Mouse (Mus musculus): Measurements from ENCODE around the gene Pak7.

DNA sequence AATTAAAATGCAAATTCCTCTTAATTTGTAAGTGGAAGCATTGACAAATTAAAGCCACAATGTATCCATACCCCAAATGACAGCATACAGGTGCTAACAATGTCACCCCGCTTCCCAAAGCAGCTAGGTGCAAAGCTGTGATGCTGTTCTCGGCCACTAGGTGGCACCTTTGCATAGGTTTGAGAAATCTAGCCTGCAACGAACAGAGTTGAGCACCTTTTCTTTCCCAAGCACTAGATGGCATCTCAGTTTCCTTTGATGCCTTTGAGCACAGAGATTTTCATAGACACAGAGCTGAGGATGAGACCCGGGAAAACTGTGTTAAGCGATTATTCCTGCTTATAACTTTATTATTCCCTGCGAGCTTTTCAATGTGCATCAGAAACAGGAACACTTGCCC is 238.8 kb downstream of the Pak7 start:
- TF ChIP-seq TAL1 (IDR thresholded peaks at IDR 0.05; ENCODE audit: low read length) (no peak), GATA1 (IDR thresholded peaks at IDR 0.05; ENCODE audit: low read length) (no peak)
